Mouse (Mus musculus) cerebellum, postnatal 25 days (tissue): ENCODE data around the gene Itm2b.
A peak's percentile ranks its signal among the peaks of the same experiment; 100 is the strongest.

Experiments
- DNase-seq, 2 experiments: peaks; one replicate each; pipeline ENCODE4 v3.0.0; 2021; ENCODE audit warnings: mixed read lengths in 2 of 2

Itm2b gene

GRCm38 (mm10) chr14:73368221-73368620 lies 16.9 kb downstream of the Itm2b start:
- DNase-seq: peak in 1 of 2 experiments; percentile 4

GRCm38 (mm10) chr14:73366278-73366677 lies 18.8 kb downstream of the Itm2b start:
- DNase-seq: peak in 1 of 2 experiments; percentile 3

GRCm38 (mm10) chr14:73363782-73364181 lies 21.3 kb downstream of the Itm2b start:
- DNase-seq: peak in 1 of 2 experiments; percentile 7

- no peak for DNase-seq
These were observed 30.4 kb downstream of the Itm2b start for GRCm38 (mm10) chr14:73354700-73355099.

GRCm38 (mm10) chr14:73351118-73351517 lies 34.0 kb downstream of the Itm2b start:
- DNase-seq: no peak

GRCm38 (mm10) chr14:73350029-73350428 lies 35.1 kb downstream of the Itm2b start:
- DNase-seq: no peak

- DNase-seq: no peak
These were observed 35.9 kb downstream of the Itm2b start for GRCm38 (mm10) chr14:73349061-73349670.

- no peak for DNase-seq
These were observed 37.8 kb downstream of the Itm2b start for GRCm38 (mm10) chr14:73347302-73347701.

- DNase-seq: no peak
These were observed 39.5 kb downstream of the Itm2b start for GRCm38 (mm10) chr14:73345614-73346013.

- DNase-seq: no peak
These were observed 44.9 kb downstream of the Itm2b start for GRCm38 (mm10) chr14:73340051-73340755.

- no peak for DNase-seq
These were observed 45.5 kb downstream of the Itm2b start for GRCm38 (mm10) chr14:73339615-73340014.

GRCm38 (mm10) chr14:73336316-73337080 lies 48.6 kb downstream of the Itm2b start:
- DNase-seq: no peak

GRCm38 (mm10) chr14:73334926-73335805 lies 49.9 kb downstream of the Itm2b start:
- no peak for DNase-seq

GRCm38 (mm10) chr14:73333880-73334279 lies 51.2 kb downstream of the Itm2b start:
- no peak for DNase-seq

GRCm38 (mm10) chr14:73331386-73331785 lies 53.7 kb downstream of the Itm2b start:
- DNase-seq: no peak

GRCm38 (mm10) chr14:73329871-73330270 lies 55.2 kb downstream of the Itm2b start:
- DNase-seq: no peak

GRCm38 (mm10) chr14:73326511-73326910 lies 58.6 kb downstream of the Itm2b start:
- DNase-seq: no peak

- peak; percentile 86 to 91 for DNase-seq
These were observed 59.4 kb downstream of the Itm2b start, which contains the start of gene Rb1 for GRCm38 (mm10) chr14:73325456-73326381. Gene Rb1 (minus strand): TSS chr14:73325822.

- peak; percentile 75 for DNase-seq
These were observed 60.2 kb downstream of the Itm2b start for GRCm38 (mm10) chr14:73324634-73325455.

GRCm38 (mm10) chr14:73323965-73324364 lies 61.1 kb downstream of the Itm2b start:
- no peak for DNase-seq
